Mouse (Mus musculus) forebrain, postnatal 0 days (tissue): ENCODE results near the gene Tenm4. TPM values are rescaled to one million over a fixed set of nuclear protein-coding genes. Genes with fewer than 3 reads are reported as not detected.

Experiments
- ATAC-seq: fragments of 200-750 bp; cut with Nextera tagmentation; 2 replicates; pipeline ENCODE4 v1.8.0; 2017; ENCODE audit warnings: mild to moderate bottlenecking, moderate library complexity
- DNase-seq: peaks from one replicate; pipeline ENCODE4 v3.0.0-alpha.2; 2015
- H3K27ac ChIP-seq: fragments of 300-500 bp; sonication (generic); 2 replicates; pipeline ENCODE4 v1.5.1; 2014; ENCODE audit warnings: low read depth, mild to moderate bottlenecking, antibody characterized with exemption, low read length, moderate library complexity, mixed read lengths
- H3K27me3 ChIP-seq: fragments of 300-500 bp; sonication (generic); 2 replicates; pipeline ENCODE4 v1.6.1; 2014; ENCODE audit warnings: mild to moderate bottlenecking, low read length, mixed read lengths; ENCODE audit not compliant: insufficient read depth
- H3K36me3 ChIP-seq: fragments of 300-500 bp; sonication (generic); 2 replicates; pipeline ENCODE4 v1.6.1; 2014; ENCODE audit warnings: mild to moderate bottlenecking, moderate library complexity; ENCODE audit not compliant: insufficient read depth
- H3K4me1 ChIP-seq: fragments of 300-500 bp; sonication (generic); 2 replicates; pipeline ENCODE4 v1.6.1; 2014; ENCODE audit warnings: antibody characterized with exemption; ENCODE audit not compliant: insufficient read depth
- H3K4me2 ChIP-seq: fragments of 300-500 bp; sonication (generic); 2 replicates; pipeline ENCODE4 v1.6.1; 2014; ENCODE audit warnings: low read depth, mild to moderate bottlenecking, moderate library complexity
- H3K4me3 ChIP-seq: fragments of 300-500 bp; sonication (generic); 2 replicates; pipeline ENCODE4 v1.5.1; 2014; ENCODE audit warnings: low read depth, low read length, mixed read lengths
- H3K9ac ChIP-seq: fragments of 300-500 bp; sonication (generic); 2 replicates; pipeline ENCODE4 v1.6.1; 2014; ENCODE audit warnings: mild to moderate bottlenecking
- H3K9me3 ChIP-seq: fragments of 300-500 bp; sonication (generic); 2 replicates; pipeline ENCODE4 v1.6.1; 2016; ENCODE audit warnings: low read length
- CTCF ChIP-seq: sonication (generic); IDR thresholded peaks from 2 replicates; pipeline ENCODE4 v1.5.1; 2016; ENCODE audit warnings: antibody characterized with exemption, control low read depth, low read depth
- WGBS: fragments of 180-500 bp; shearing (Covaris S2); extraction: QIAGEN DNeasy Blood & Tissue Kit; methylation state at CpG from one replicate; pipeline ENCODE4 v1.1.7; 2014; 5-methylcytosine and 5-hydroxymethylcytosine counted together
- polyA plus RNA-seq: library from polyadenylated mRNA; unstranded; fragments of >200 nt; fragmentation: Nextera tagmentation; extraction: Ambion mirVana; gene quantifications from 2 replicates; pipeline ENCODE4 v1.2.1, GENCODE M21; 2015
- total RNA-seq: library from RNA; depleted of rRNA; stranded (reverse); fragments of >200 nt; gene quantifications from 2 replicates; pipeline ENCODE4 v1.2.3, GENCODE M21; 2014

The Tenm4 gene
- total and polyA plus RNA-seq, 2 experiments from 2014 or later = 50.6 to 69.5 TPM

GRCm38 (mm10) chr7:96270684-96271083, 99.6 kb downstream of the Tenm4 start:
- no peak for DNase-seq
- TF ChIP-seq CTCF = no peak
- no peaks in the 10 kb centered on the region for H3K9me3 ChIP-seq
- H3K36me3 ChIP-seq = no peaks in the 10 kb centered on the region
- 19% methylated on average over 4 of the region's 4 CpGs for WGBS
- ATAC-seq = no peak
- no peak overlapping the region for H3K4me3 ChIP-seq
- no peak overlapping the region for H3K27ac ChIP-seq
- H3K9ac ChIP-seq = no peak overlapping the region
- no peaks in the 10 kb centered on the region for H3K27me3 ChIP-seq
- 0 out of 2 replicates have a peak, but pooled peaks cover 5% of the 10 kb centered on the region for H3K4me1 ChIP-seq
- no peak overlapping the region for H3K4me2 ChIP-seq

GRCm38 (mm10) chr7:96272068-96272467, 101.0 kb downstream of the Tenm4 start:
- Histone ChIP-seq H3K9ac (no peak overlapping the region), H3K4me1 (0 out of 2 replicates have a peak, but pooled peaks cover 5% of the 10 kb centered on the region), H3K4me3 (no peak overlapping the region), H3K9me3 (no peaks in the 10 kb centered on the region), H3K27me3 (no peaks in the 10 kb centered on the region), H3K27ac (no peak overlapping the region), H3K36me3 (no peaks in the 10 kb centered on the region), H3K4me2 (no peak overlapping the region)
- 64% methylated on average over 3 of the region's 3 CpGs for WGBS
- DNase-seq = no peak
- no peak for ATAC-seq
- TF ChIP-seq CTCF = no peak

GRCm38 (mm10) chr7:96274486-96274885, 103.4 kb downstream of the Tenm4 start:
- no peak for TF ChIP-seq CTCF
- H3K4me1 ChIP-seq = peaks cover 15% of the 10 kb centered on the region; the same call in 1 of the 2 replicates
- ATAC-seq = no peak
- no peak overlapping the region for H3K4me3 ChIP-seq
- H3K27me3 ChIP-seq = no peaks in the 10 kb centered on the region
- no peak for DNase-seq
- no peaks in the 10 kb centered on the region for H3K36me3 ChIP-seq
- H3K9me3 ChIP-seq = no peaks in the 10 kb centered on the region
- 86% methylated on average over 2 of the region's 2 CpGs for WGBS
- no peak overlapping the region for H3K27ac ChIP-seq
- no peak overlapping the region for H3K4me2 ChIP-seq
- H3K9ac ChIP-seq = no peak overlapping the region

- 25% methylated on average over 10 of the region's 10 CpGs for WGBS
- Histone ChIP-seq H3K4me1 (peaks cover 13% of the 10 kb centered on the region; the same call in 1 of the 2 replicates), H3K27me3 (no peaks in the 10 kb centered on the region), H3K27ac (peak overlapping the region; percentile 45; the same call in 1 of the 2 replicates), H3K9ac (0 out of 2 replicates have a peak overlapping the region, but pooled peaks have one; percentile 37), H3K4me2 (no peak overlapping the region), H3K36me3 (no peaks in the 10 kb centered on the region), H3K9me3 (no peaks in the 10 kb centered on the region), H3K4me3 (no peak overlapping the region)
- ATAC-seq = peak; percentile 86
- no peak for TF ChIP-seq CTCF
- DNase-seq = peak; percentile 36
Observed at GRCm38 (mm10) chr7:96277550-96277949, 106.5 kb downstream of the Tenm4 start.

- no peak for TF ChIP-seq CTCF
- Histone ChIP-seq H3K4me1 (peaks cover 10% of the 10 kb centered on the region; the same call in 1 of the 2 replicates), H3K9ac (no peak overlapping the region), H3K27ac (no peak overlapping the region), H3K9me3 (no peaks in the 10 kb centered on the region), H3K36me3 (no peaks in the 10 kb centered on the region), H3K4me2 (no peak overlapping the region), H3K27me3 (no peaks in the 10 kb centered on the region), H3K4me3 (no peak overlapping the region)
- ATAC-seq (no peak), DNase-seq (no peak)
- 44% methylated on average over 11 of the region's 11 CpGs for WGBS
Observed at GRCm38 (mm10) chr7:96278378-96278777, 107.3 kb downstream of the Tenm4 start.

GRCm38 (mm10) chr7:96280795-96281194, 109.7 kb downstream of the Tenm4 start:
- DNase-seq = no peak
- Histone ChIP-seq H3K4me2 (no peak overlapping the region), H3K27ac (no peak overlapping the region), H3K4me3 (no peak overlapping the region), H3K9me3 (no peaks in the 10 kb centered on the region), H3K9ac (no peak overlapping the region), H3K27me3 (no peaks in the 10 kb centered on the region), H3K4me1 (peaks cover 10% of the 10 kb centered on the region; the same call in 1 of the 2 replicates), H3K36me3 (no peaks in the 10 kb centered on the region)
- ATAC-seq = peak; percentile 44
- WGBS = 41% methylated on average over 4 of the region's 4 CpGs
- no peak for TF ChIP-seq CTCF

- no peak overlapping the region for H3K4me2 ChIP-seq
- H3K4me3 ChIP-seq = no peak overlapping the region
- 29% methylated on average over 2 of the region's 2 CpGs for WGBS
- TF ChIP-seq CTCF = no peak
- ATAC-seq = peak; percentile 87
- no peak overlapping the region for H3K9ac ChIP-seq
- H3K27me3 ChIP-seq = no peaks in the 10 kb centered on the region
- H3K9me3 ChIP-seq = no peaks in the 10 kb centered on the region
- no peaks in the 10 kb centered on the region for H3K4me1 ChIP-seq
- no peaks in the 10 kb centered on the region for H3K36me3 ChIP-seq
- peak overlapping the region; percentile 30; the same call in 1 of the 2 replicates for H3K27ac ChIP-seq
- DNase-seq = peak; percentile 86
Observed at GRCm38 (mm10) chr7:96290576-96290975, 119.5 kb downstream of the Tenm4 start.

- 97% methylated on average over 5 of the region's 5 CpGs for WGBS
- ATAC-seq (no peak), DNase-seq (no peak)
- Histone ChIP-seq H3K9ac (no peak overlapping the region), H3K27me3 (no peaks in the 10 kb centered on the region), H3K4me1 (no peaks in the 10 kb centered on the region), H3K36me3 (no peaks in the 10 kb centered on the region), H3K9me3 (no peaks in the 10 kb centered on the region), H3K27ac (no peak overlapping the region), H3K4me2 (no peak overlapping the region), H3K4me3 (no peak overlapping the region)
- TF ChIP-seq CTCF = no peak
Observed at GRCm38 (mm10) chr7:96295959-96296358, 124.9 kb downstream of the Tenm4 start.
